Mouse (Mus musculus) midbrain, embryonic 15.5 days (tissue): ENCODE measurements around the gene Kif14. TPM values are rescaled to one million over a fixed set of nuclear protein-coding genes. Genes with fewer than 3 reads are reported as not detected.
"Not testable (repeated sequence)": the region's sequence is repeated elsewhere in the genome, so short reads cannot be mapped to it uniquely, and the experiment has no call there.

ENCODE experiments used
- ATAC-seq: fragments of 200-750 bp; cut with Nextera tagmentation; replicated peaks from 2 replicates; pipeline ENCODE4 v1.8.0; 2017; ENCODE audit warnings: moderate TSS enrichment
- H3K27ac ChIP-seq: fragments of 300-500 bp; sonication (generic); 2 replicates; pipeline ENCODE4 v1.5.1; 2015; ENCODE audit warnings: mild to moderate bottlenecking, inconsistent platforms
- H3K27me3 ChIP-seq: fragments of 300-500 bp; sonication (generic); replicated peaks from 2 replicates; pipeline ENCODE4 v1.6.1; 2015; ENCODE audit warnings: inconsistent platforms
- H3K36me3 ChIP-seq: fragments of 300-500 bp; sonication (generic); replicated peaks from 2 replicates; pipeline ENCODE4 v1.6.1; 2015; ENCODE audit warnings: inconsistent platforms
- H3K4me1 ChIP-seq: fragments of 300-500 bp; sonication (generic); 2 replicates; pipeline ENCODE4 v1.6.1; 2015; ENCODE audit warnings: inconsistent platforms
- H3K4me2 ChIP-seq: fragments of 300-500 bp; sonication (generic); 2 replicates; pipeline ENCODE4 v1.6.1; 2015; ENCODE audit warnings: inconsistent platforms, mild to moderate bottlenecking, moderate library complexity
- H3K4me3 ChIP-seq: fragments of 300-500 bp; sonication (generic); 2 replicates; pipeline ENCODE4 v1.5.1; 2015; ENCODE audit warnings: mild to moderate bottlenecking, inconsistent platforms
- H3K9ac ChIP-seq: fragments of 300-500 bp; sonication (generic); 2 replicates; pipeline ENCODE4 v1.6.1; 2015; ENCODE audit warnings: mild to moderate bottlenecking, inconsistent platforms
- H3K9me3 ChIP-seq: fragments of 300-500 bp; sonication (generic); 2 replicates; pipeline ENCODE4 v1.6.1; 2016; ENCODE audit warnings: inconsistent platforms
- WGBS: fragments of 180-500 bp; shearing (Covaris S2); methylation state at CpG from one replicate; pipeline ENCODE4 v1.1.7; 2015; ENCODE audit warnings: mixed read lengths; 5-methylcytosine and 5-hydroxymethylcytosine counted together
- polyA plus RNA-seq: library from polyadenylated mRNA; unstranded; fragments of >200 nt; fragmentation: Nextera tagmentation; extraction: Ambion mirVana; gene quantifications from 2 replicates; pipeline ENCODE4 v1.2.1, GENCODE M21; 2015

Gene Kif14
- polyA plus RNA-seq, 1 experiment from 2014 or later, result 0.53 TPM

DNA sequence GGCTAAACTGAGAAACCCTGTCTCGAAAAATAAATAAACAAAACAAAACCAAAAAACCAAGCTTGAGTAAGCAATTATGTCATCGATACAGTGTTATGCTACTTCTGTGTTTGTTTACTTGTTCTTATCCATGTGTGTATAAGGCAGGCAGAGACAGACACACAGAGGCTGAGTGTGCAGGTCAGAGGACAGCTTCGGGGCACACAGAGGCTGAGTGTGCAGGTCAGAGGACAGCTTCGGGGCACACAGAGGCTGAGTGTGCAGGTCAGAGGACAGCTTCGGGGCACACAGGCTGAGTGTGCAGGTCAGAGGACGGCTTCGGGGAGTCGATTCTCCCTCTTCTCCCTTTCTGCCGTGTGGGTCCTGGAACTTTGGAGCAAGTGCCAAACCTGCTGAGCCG, 40.1 kb downstream of the Kif14 start:
- H3K4me2 ChIP-seq, H3K9ac ChIP-seq, ATAC-seq, H3K27ac ChIP-seq, H3K36me3 ChIP-seq, H3K9me3 ChIP-seq, H3K4me1 ChIP-seq, H3K27me3 ChIP-seq, H3K4me3 ChIP-seq: not testable (repeated sequence)
- 83% methylated on average over 10 of the region's 10 CpGs for WGBS

DNA sequence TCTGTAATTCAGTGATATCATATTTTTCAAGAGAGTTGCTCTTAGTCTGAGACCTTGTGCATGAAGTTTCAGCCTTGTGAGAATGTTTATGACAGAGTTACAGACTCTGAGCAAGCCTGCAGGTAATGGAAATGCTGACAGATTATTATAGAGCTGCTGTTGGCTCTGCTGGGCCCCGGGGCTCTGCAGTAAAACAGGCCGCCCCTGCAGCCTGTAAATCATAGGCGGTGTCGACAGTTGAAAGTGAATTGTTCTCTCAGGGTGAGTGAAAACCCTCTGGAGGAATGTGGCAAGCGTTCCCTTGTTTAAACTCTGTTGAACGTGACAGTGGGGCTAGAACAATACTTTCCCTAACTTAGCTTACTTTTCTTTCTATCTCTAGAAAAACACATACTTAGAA, 46.2 kb downstream of the Kif14 start:
- Histone ChIP-seq H3K4me1 (no peaks in the 10 kb centered on the region), H3K4me3 (no peak overlapping the region), H3K27ac (no peak overlapping the region), H3K27me3 (no peaks in the 10 kb centered on the region), H3K9ac (no peak overlapping the region), H3K9me3 (no peaks in the 10 kb centered on the region), H3K36me3 (no peaks in the 10 kb centered on the region), H3K4me2 (no peak overlapping the region)
- ATAC-seq, result no peak
- WGBS, result 78% methylated on average over 6 of the region's 6 CpGs

DNA sequence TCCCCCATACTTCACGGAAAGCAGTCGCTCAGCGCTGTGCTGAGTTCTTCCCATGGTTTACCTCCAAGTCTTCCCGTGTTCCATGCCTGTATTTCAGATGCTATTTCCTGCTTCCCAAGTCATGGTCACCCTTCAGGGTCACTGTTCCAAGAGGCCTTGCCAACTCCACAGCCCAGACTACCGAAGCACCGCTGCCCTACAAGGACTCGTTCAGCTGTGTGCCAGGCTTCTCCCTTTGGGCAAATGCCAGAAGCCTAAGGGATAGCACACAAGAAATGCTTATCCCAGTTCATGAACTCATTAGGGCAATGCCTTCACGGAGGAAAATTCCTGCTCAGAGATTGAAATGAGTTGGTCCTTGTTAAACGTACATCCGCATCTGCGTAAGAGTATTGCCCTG, 47.0 kb downstream of the Kif14 start:
- Histone ChIP-seq H3K36me3 (no peaks in the 10 kb centered on the region), H3K27me3 (no peaks in the 10 kb centered on the region), H3K4me1 (no peaks in the 10 kb centered on the region), H3K4me3 (no peak overlapping the region), H3K4me2 (no peak overlapping the region), H3K9me3 (no peaks in the 10 kb centered on the region), H3K9ac (no peak overlapping the region), H3K27ac (no peak overlapping the region)
- ATAC-seq, result no peak
- 92% methylated on average over 11 of the region's 11 CpGs for WGBS

DNA sequence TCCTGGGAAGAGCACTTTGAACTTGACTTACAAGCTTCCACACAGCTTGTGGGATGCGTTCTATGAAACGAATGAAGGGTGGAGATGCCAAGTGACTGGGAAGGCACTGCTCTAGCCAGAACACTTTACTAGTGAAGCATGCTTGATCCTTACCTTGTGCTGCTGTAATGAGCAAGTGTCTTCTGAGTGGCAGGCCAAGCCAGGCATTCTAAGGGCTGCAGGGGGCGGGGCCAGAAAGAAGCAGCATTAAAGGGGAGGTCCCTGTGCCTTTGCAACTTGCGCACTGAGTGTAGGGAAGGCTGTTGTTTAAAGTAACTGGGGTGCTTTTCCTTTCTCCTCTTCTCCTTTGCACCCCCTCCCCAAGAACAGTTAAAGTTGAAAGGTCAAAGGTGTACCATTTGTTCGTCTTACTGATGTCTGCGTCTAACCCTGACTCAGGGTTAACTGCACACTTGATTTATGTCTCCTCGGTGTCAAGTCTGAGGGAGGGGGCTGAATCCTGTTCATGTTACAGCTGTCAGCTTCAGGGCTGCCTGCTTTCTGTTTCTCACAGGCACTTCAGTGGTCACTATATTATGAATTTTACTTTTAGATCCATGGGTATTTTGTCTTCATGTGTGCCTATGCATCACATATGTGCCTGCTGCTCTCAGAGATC, 52.7 kb downstream of the Kif14 start:
- Histone ChIP-seq H3K9me3 (no peaks in the 10 kb centered on the region), H3K36me3 (no peaks in the 10 kb centered on the region), H3K27me3 (no peaks in the 10 kb centered on the region), H3K9ac (no peak overlapping the region), H3K27ac (no peak overlapping the region), H3K4me2 (no peak overlapping the region), H3K4me1 (no peaks in the 10 kb centered on the region), H3K4me3 (no peak overlapping the region)
- no peak for ATAC-seq
- whole genome bisulfite sequencing, result 81% methylated on average over 7 of the region's 7 CpGs

DNA sequence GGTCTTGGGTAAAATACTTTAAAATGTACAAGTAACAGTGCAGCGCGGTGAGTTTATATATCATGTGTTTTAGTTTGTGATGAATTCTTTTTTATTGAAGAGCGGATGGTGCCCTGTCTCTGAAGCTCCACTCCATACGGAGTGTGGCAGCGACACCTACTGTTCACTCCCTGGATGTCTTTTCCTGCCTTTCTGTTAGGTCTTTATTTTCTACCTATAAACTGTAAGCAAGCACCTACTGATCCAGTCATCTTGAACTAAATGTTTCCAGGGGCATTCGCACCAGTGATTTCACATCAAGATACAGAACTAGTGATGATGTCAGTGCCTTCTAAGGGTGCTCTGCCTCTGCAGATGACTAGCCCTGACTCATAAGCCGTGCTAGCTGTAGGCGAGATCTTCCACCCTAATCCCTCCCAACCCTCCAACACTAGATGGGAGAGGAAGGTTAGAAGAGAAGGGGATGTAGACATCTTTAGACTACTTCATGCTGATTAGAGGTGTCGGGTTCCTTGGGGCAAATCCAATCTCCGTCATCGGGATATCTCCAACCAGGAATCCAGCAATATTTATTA, 55.3 kb downstream of the Kif14 start:
- ATAC-seq, result no peak; the same call in 1 of the 2 replicates
- WGBS, result 80% methylated on average over 11 of the region's 11 CpGs
- Histone ChIP-seq H3K9me3 (no peaks in the 10 kb centered on the region), H3K27ac (no peak overlapping the region), H3K9ac (no peak overlapping the region), H3K4me1 (no peaks in the 10 kb centered on the region), H3K4me3 (no peak overlapping the region), H3K36me3 (no peaks in the 10 kb centered on the region), H3K4me2 (no peak overlapping the region), H3K27me3 (no peaks in the 10 kb centered on the region)

DNA sequence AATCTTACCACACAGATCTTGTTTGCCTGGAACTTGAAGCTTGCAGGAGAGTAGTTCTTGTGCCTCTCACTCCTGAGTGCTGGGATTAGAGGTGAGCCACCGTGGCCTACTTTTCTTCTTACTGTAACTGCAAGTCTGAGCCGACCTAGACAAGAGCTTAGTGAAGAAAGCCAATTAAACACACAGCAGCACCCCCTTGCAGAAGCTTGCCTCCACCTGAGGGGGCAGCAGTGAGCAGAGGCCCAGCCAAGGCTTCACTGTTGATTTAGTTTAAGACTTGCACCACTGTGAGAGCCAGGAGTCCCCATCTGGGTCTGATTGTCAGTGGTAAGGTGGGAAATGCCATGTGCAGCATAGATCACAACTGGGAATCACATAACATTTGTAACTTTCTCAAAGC, 58.8 kb downstream of the Kif14 start:
- no peaks in the 10 kb centered on the region for H3K4me1 ChIP-seq
- no peaks in the 10 kb centered on the region for H3K9me3 ChIP-seq
- H3K27me3 ChIP-seq, result no peaks in the 10 kb centered on the region
- no peak overlapping the region for H3K4me3 ChIP-seq
- 19% methylated on average over 2 of the region's 2 CpGs for WGBS
- H3K27ac ChIP-seq, result no peak overlapping the region
- no peak overlapping the region for H3K9ac ChIP-seq
- ATAC-seq, result no peak; the same call in 1 of the 2 replicates
- no peak overlapping the region for H3K4me2 ChIP-seq
- H3K36me3 ChIP-seq, result no peaks in the 10 kb centered on the region

DNA sequence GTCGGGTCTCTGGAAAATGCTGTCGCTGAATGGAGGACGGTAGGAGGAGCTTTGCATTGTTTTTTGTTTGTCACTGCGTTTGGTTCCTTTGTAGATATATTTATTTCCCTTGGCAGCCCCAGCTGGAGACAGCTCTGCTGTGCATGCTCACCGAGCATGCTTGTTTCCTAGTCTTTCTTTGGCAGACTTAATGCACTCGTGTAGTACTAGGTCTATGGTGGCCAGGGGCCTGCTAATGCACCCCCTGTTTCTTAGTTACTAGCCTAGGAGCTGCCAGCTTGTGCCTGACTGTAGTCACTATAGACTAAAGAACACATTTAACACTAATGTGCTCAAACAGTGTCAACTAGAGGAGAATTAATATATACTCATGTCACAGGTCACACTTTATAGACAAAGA, 59.7 kb downstream of the Kif14 start:
- no peak overlapping the region for H3K27ac ChIP-seq
- H3K9ac ChIP-seq, result no peak overlapping the region
- H3K9me3 ChIP-seq, result no peaks in the 10 kb centered on the region
- no peak overlapping the region for H3K4me2 ChIP-seq
- no peaks in the 10 kb centered on the region for H3K4me1 ChIP-seq
- no peak overlapping the region for H3K4me3 ChIP-seq
- H3K27me3 ChIP-seq, result no peaks in the 10 kb centered on the region
- no peaks in the 10 kb centered on the region for H3K36me3 ChIP-seq
- ATAC-seq, result 0 out of 2 replicates have a peak, but pooled peaks have one; percentile 35
- WGBS, result 67% methylated on average over 6 of the region's 6 CpGs

DNA sequence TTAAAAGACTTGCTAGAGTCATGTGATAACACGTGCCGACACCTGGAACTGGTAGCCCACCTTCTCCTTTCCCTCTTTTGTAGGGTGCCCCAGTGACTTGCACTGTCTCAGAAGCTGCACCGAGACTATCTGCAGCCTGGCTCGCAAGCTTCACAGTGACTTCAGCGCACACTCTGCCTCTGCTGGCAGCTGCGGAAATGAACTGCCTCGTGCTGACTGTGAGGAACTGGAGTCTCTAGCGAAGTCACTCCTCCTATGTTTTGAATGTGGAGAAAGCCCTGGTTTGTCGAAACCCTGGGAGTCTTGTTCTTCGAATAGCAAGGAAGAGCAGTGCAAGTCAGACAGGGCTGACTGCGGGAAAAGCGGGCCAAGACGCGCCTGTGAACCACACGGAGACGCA, 61.0 kb downstream of the Kif14 start:
- Histone ChIP-seq H3K9ac (no peak overlapping the region), H3K27ac (no peak overlapping the region), H3K4me1 (no peaks in the 10 kb centered on the region), H3K9me3 (no peaks in the 10 kb centered on the region), H3K36me3 (no peaks in the 10 kb centered on the region), H3K27me3 (no peaks in the 10 kb centered on the region), H3K4me2 (no peak overlapping the region), H3K4me3 (no peak overlapping the region)
- ATAC-seq, result no peak
- WGBS, result 88% methylated on average over 16 of the region's 16 CpGs

DNA sequence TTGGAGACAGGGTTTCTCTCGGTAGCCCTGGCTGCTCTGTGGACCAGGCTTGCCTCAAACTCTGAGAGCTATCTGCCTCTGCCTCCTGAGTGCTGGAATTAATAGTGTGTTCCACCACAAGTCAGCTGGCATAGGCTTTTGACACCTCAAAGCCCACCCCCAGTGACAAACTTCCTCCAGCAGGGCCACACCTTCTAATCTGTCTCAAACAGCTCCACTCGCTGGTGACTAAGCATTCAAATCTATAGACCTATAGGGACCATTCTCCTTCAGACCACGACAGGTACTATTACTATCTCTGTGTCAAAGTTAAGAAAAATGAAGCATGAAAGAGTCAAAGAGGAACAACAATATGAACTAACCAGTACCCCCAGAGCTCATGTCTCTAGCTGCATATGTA, 66.4 kb downstream of the Kif14 start:
- no peak overlapping the region for H3K9ac ChIP-seq
- no peaks in the 10 kb centered on the region for H3K4me1 ChIP-seq
- no peaks in the 10 kb centered on the region for H3K9me3 ChIP-seq
- no peaks in the 10 kb centered on the region for H3K36me3 ChIP-seq
- no peak overlapping the region for H3K4me3 ChIP-seq
- 87% methylated on average over 3 of the region's 3 CpGs for WGBS
- H3K27ac ChIP-seq, result no peak overlapping the region
- no peaks in the 10 kb centered on the region for H3K27me3 ChIP-seq
- ATAC-seq, result no peak
- H3K4me2 ChIP-seq, result no peak overlapping the region

DNA sequence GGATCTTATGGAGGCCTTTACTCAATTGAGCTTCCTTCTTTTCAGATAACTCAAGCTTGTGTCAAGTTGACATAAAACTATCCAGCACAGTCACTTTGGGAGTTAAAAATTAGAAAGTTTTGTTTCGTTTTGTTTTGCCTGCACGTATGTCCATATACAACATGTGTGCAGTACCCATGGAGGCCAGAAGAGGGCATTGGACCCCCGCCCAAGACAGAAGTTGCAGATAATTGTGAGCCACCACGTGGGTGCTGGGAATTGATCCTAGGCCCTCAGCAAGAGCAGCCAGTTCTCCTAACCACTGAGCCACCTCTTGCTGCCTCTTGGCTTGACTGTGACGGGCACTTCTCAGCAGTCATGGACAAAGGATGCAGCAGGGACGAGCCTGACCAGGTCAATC, 70.8 kb downstream of the Kif14 start:
- no peak overlapping the region for H3K27ac ChIP-seq
- H3K36me3 ChIP-seq, result no peaks in the 10 kb centered on the region
- no peak overlapping the region for H3K4me3 ChIP-seq
- WGBS, result 86% methylated on average over 6 of the region's 6 CpGs
- no peaks in the 10 kb centered on the region for H3K4me1 ChIP-seq
- H3K9ac ChIP-seq, result no peak overlapping the region
- H3K27me3 ChIP-seq, result no peaks in the 10 kb centered on the region
- no peak for ATAC-seq
- no peaks in the 10 kb centered on the region for H3K9me3 ChIP-seq
- no peak overlapping the region for H3K4me2 ChIP-seq

DNA sequence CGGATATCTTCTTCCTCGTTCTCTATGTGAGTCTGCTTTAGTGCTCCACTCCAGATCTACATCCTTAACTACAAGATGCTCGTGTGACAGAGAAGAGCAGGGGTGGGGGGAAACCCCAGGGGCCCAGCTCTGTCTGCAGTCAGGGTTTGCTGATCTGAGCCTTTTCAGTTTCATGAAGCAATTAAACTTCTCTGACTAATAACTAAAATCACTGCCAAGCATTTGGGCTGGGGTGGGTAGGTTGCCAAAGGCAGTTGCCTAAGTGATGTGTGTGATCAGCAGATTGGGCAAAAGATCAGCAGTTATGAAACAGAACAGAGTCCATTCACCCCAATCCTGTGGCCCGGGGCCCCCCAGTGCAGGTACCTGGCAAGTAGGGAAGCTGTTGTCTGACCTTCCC, 72.1 kb downstream of the Kif14 start:
- H3K27ac ChIP-seq, result no peak overlapping the region
- no peaks in the 10 kb centered on the region for H3K36me3 ChIP-seq
- no peak overlapping the region for H3K9ac ChIP-seq
- H3K4me2 ChIP-seq, result no peak overlapping the region
- WGBS, result 94% methylated on average over 4 of the region's 4 CpGs
- no peak overlapping the region for H3K4me3 ChIP-seq
- no peaks in the 10 kb centered on the region for H3K27me3 ChIP-seq
- no peaks in the 10 kb centered on the region for H3K9me3 ChIP-seq
- no peaks in the 10 kb centered on the region for H3K4me1 ChIP-seq
- no peak for ATAC-seq

DNA sequence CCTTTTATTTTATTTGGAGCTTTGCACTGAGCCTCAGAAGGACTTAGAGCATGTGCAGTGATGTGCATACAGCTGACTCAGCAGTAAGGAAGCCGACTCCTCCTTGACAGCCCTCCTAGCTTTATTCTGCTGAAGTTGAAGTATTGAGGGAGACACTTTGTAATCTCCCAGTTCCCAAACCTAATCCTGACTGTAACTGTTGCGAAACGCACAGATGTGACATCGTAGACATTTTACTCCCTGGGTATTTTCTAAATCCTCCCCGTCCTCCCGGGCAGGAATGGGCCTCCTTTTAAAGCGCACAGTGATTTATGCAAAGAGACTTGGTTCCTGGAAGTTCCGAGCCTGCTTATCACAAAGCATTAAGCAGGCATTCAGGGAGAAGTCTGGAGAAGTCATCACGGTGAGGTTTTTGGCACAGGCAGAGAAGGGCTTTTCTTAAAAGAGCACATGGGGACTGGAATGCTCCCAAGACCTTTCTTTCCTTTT, 74.3 kb downstream of the Kif14 start:
- no peak overlapping the region for H3K4me3 ChIP-seq
- H3K27me3 ChIP-seq, result no peaks in the 10 kb centered on the region
- no peak overlapping the region for H3K4me2 ChIP-seq
- H3K9me3 ChIP-seq, result no peaks in the 10 kb centered on the region
- ATAC-seq, result 0 out of 2 replicates have a peak, but pooled peaks have one; percentile 52
- no peak overlapping the region for H3K27ac ChIP-seq
- no peaks in the 10 kb centered on the region for H3K4me1 ChIP-seq
- no peak overlapping the region for H3K9ac ChIP-seq
- WGBS, result 21% methylated on average over 9 of the region's 9 CpGs
- no peaks in the 10 kb centered on the region for H3K36me3 ChIP-seq
